Mouse (Mus musculus) spleen, adult 2 months (tissue): ENCODE results near the gene Gng13.

Source experiments
- CTCF ChIP-seq: fragments of 200-500 bp; IDR thresholded peaks from 2 replicates; pipeline ENCODE4 v1.5.1; 2011; ENCODE audit warnings: mild to moderate bottlenecking, inconsistent platforms; ENCODE audit not compliant: insufficient read depth, insufficient read length, insufficient replicate concordance; ENCODE audit errors: extremely low read depth
- POLR2A ChIP-seq: fragments of 200-500 bp; IDR thresholded peaks from 2 replicates; pipeline ENCODE4 v1.6.1; 2011; ENCODE audit warnings: low read depth, low read length, inconsistent platforms

DNA sequence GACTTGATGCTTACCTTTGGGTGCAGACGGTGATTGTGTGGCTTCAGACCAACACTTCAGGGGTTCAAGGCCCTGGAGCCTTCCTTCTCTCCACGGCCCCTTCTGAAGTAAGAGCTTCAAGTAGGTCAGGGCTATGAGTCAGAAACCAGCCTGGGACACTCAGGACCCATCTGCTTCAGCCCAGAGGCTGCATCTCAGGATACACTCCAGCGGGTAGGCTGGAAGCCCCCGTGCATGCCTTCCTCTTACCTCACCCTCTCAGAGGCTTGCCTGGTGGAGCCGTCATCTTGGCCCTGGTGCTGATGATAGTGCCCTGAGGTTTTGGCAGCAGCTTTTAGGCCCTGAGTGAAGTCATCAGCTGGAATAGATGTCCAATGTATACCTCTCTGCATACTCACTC lies 18.3 kb downstream of the Gng13 start:
- TF ChIP-seq CTCF (no peak), POLR2A (no peak)
